Mouse (Mus musculus) intestine, embryonic 15.5 days (tissue): Measurements from ENCODE around the gene Gm26920. TPM values are rescaled to one million over a fixed set of nuclear protein-coding genes. Genes with fewer than 3 reads are reported as not detected.

ENCODE experiments used
- ATAC-seq: fragments of 200-750 bp; cut with Nextera tagmentation; 2 replicates; pipeline ENCODE4 v1.8.0; 2017; ENCODE audit warnings: moderate TSS enrichment, moderate library complexity
- H3K27ac ChIP-seq: fragments of 300-500 bp; sonication (generic); 2 replicates; pipeline ENCODE4 v1.5.1; 2015; ENCODE audit warnings: mild to moderate bottlenecking, inconsistent platforms
- H3K27me3 ChIP-seq: fragments of 300-500 bp; sonication (generic); replicated peaks from 2 replicates; pipeline ENCODE4 v1.6.1; 2015; ENCODE audit warnings: inconsistent platforms
- H3K36me3 ChIP-seq: fragments of 300-500 bp; sonication (generic); 2 replicates; pipeline ENCODE4 v1.6.1; 2015; ENCODE audit warnings: inconsistent platforms
- H3K4me1 ChIP-seq: fragments of 300-500 bp; sonication (generic); replicated peaks from 2 replicates; pipeline ENCODE4 v1.6.1; 2015; ENCODE audit warnings: inconsistent platforms
- H3K4me2 ChIP-seq: fragments of 300-500 bp; sonication (generic); replicated peaks from 2 replicates; pipeline ENCODE4 v1.6.1; 2015; ENCODE audit warnings: mild to moderate bottlenecking, inconsistent platforms
- H3K4me3 ChIP-seq: fragments of 300-500 bp; sonication (generic); replicated peaks from 2 replicates; pipeline ENCODE4 v1.5.1; 2015; ENCODE audit warnings: inconsistent platforms
- H3K9ac ChIP-seq: fragments of 300-500 bp; sonication (generic); 2 replicates; pipeline ENCODE4 v1.6.1; 2015; ENCODE audit warnings: inconsistent platforms
- H3K9me3 ChIP-seq: fragments of 300-500 bp; sonication (generic); 2 replicates; pipeline ENCODE4 v1.6.1; 2016; ENCODE audit warnings: inconsistent platforms
- WGBS: fragments of 180-500 bp; shearing (Covaris S2); methylation state at CpG from one replicate; pipeline ENCODE4 v1.1.7; 2015; 5-methylcytosine and 5-hydroxymethylcytosine counted together
- polyA plus RNA-seq: library from polyadenylated mRNA; unstranded; fragments of >200 nt; fragmentation: Nextera tagmentation; extraction: Ambion mirVana; gene quantifications from 2 replicates; pipeline ENCODE4 v1.2.1, GENCODE M21; 2015

Gene Gm26920
- polyA plus RNA-seq, 1 experiment from 2014 or later: 1.2 TPM

DNA sequence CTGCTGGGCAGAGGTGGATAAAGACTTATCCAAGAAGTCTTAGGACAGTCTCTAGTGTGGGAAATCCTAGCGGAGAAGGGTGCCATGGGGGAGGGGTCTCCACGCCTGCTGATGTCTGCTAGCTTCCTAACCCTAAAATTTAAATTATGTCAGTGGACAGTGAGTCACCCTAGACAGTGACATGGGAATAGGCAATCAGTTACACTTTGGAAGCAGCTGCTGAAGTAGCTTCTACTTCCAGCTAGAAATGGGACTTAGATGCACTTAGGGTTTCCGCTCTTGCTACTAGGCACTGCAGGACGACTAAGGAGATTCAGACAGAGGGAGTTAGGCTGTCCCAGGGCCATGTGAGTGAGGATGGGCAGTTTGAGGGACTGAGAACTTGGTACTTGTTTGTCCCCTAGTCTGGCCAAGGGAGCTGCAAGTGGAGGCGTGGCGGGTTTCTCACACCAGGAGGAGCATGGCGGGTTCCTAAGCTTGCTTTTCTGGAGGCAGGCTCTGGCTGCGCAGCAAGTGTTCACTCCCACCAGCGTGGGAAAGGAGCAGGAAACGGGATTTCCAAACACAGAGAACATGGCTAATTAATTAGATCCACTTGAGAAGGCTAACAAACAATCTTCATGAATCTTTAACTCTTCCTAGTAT lies 79.5 kb downstream of the Gm26920 start:
- ATAC-seq: 0 out of 2 replicates have a peak, but pooled peaks have one; percentile 26
- Histone ChIP-seq H3K36me3 (peaks cover 14% of the 10 kb centered on the region), H3K27ac (peak overlapping the region; percentile 37; the same call in 1 of the 2 replicates), H3K9me3 (no peaks in the 10 kb centered on the region), H3K4me2 (no peak overlapping the region), H3K27me3 (no peaks in the 10 kb centered on the region), H3K4me1 (peaks cover 21% of the 10 kb centered on the region), H3K4me3 (no peak overlapping the region), H3K9ac (no peak overlapping the region)
- 70% methylated on average over 10 of the region's 10 CpGs for WGBS

DNA sequence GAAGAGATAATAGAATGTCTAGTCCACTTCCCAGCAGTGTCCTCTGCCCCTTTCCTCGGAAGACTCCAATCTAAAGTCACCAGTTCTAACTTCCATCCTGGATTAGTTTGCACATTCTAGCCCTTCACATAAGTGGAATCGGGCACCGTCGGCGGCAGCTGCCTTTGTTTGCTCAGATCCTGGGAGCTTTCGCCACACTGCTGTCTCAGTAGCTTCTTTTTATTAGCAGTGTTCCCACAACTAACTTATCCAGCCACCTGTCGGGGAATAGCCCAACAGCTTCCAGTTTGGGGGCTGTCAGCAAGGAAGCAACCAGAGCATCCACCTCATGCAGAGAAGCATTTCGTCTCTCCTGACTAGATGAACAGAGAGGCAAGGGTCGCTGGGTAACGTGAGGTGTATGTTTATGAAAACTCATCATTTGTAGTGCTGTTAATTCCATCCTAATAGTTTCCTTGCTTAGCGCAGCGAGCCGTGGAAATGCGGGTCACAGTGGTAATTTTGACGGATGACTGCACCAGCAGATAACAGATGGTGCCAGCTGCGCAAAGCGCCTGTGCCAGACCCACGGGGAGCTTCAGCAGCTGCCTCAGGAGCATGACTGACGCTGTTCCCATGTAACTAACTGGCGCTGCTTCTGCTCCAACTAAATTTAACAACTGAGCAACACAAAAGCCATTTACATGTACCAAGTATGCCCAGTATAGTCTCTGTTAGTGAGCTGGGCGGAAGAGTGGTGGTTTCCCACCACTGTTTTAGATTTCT lies 80.7 kb downstream of the Gm26920 start:
- H3K9me3 ChIP-seq: no peaks in the 10 kb centered on the region
- peaks cover 10% of the 10 kb centered on the region; the same call in 1 of the 2 replicates for H3K36me3 ChIP-seq
- H3K4me1 ChIP-seq: peaks cover 21% of the 10 kb centered on the region
- ATAC-seq: 0 out of 2 replicates have a peak, but pooled peaks have one; percentile 34
- peak overlapping the region; percentile 19; the same call in 1 of the 2 replicates for H3K27ac ChIP-seq
- H3K4me3 ChIP-seq: no peak overlapping the region
- no peak overlapping the region for H3K9ac ChIP-seq
- WGBS: 56% methylated on average over 21 of the region's 21 CpGs
- no peaks in the 10 kb centered on the region for H3K27me3 ChIP-seq
- H3K4me2 ChIP-seq: no peak overlapping the region

- no peak overlapping the region for H3K9ac ChIP-seq
- 78% methylated on average over 6 of the region's 6 CpGs for WGBS
Observed at GRCm38 (mm10) chr7:30008020-30008690, 82.1 kb downstream of the Gm26920 start.

DNA sequence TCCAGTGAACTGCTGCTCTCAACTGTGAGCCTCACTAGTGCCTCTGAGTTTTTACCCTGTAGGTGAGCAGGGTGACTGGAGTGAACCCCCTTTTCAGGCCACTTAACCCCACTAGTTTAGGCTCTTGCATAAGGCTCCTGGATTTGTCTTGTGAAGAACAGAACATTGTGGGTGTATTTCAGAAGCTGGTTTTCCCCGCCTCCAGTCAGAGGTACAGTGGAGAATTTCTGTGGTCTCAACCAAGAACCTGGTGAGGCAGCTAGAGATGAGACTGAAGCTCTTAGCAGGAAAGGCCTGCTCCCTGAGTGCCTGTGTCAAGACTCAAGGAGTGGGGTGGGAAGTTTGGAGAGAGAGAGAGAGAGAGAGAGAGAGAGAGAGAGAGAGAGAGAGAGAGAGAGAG lies 82.6 kb downstream of the Gm26920 start:
- Histone ChIP-seq H3K4me3 (no peak overlapping the region), H3K9ac (no peak overlapping the region), H3K36me3 (peaks cover 4% of the 10 kb centered on the region; the same call in 1 of the 2 replicates), H3K4me2 (no peak overlapping the region), H3K9me3 (no peaks in the 10 kb centered on the region), H3K4me1 (peaks cover 21% of the 10 kb centered on the region), H3K27me3 (no peaks in the 10 kb centered on the region), H3K27ac (no peak overlapping the region)
- WGBS: 92% methylated on average over 1 of the region's 1 CpGs
- ATAC-seq: no peak

More at GRCm38 (mm10) chr7:30008020-30008690, 82.1 kb downstream of the Gm26920 start:
- peaks cover 21% of the 10 kb centered on the region for H3K4me1 ChIP-seq
- H3K27ac ChIP-seq: no peak overlapping the region
- H3K4me3 ChIP-seq: no peak overlapping the region
- H3K4me2 ChIP-seq: no peak overlapping the region
- H3K9me3 ChIP-seq: no peaks in the 10 kb centered on the region
- H3K27me3 ChIP-seq: no peaks in the 10 kb centered on the region
- no peak for ATAC-seq
- H3K36me3 ChIP-seq: 0 out of 2 replicates have a peak, but pooled peaks cover 4% of the 10 kb centered on the region

Other genes starting within 250 kb of the Gm26920 start
- gene Zfp940, start 236.7 kb downstream of the Gm26920 start, polyA plus RNA-seq: 3.3 and 4.0 TPM in 2 replicates
- 4.6 and 5.5 TPM in 2 replicates for gene Zfp420, start 230.4 kb downstream of the Gm26920 start, polyA plus RNA-seq
- gene Zfp27, start 183.8 kb downstream of the Gm26920 start, polyA plus RNA-seq: 7.3 and 7.4 TPM in 2 replicates
- gene Zfp383, start 182.2 kb downstream of the Gm26920 start, polyA plus RNA-seq: 2.6 and 3.6 TPM in 2 replicates
- gene Zfp74, start 136.3 kb downstream of the Gm26920 start, polyA plus RNA-seq: 6.6 and 7.8 TPM in 2 replicates
- gene Zfp568, start 106.5 kb downstream of the Gm26920 start, polyA plus RNA-seq: 15.1 and 15.5 TPM in 2 replicates
- gene Zfp14, start 39.0 kb downstream of the Gm26920 start, polyA plus RNA-seq: 2.7 and 2.9 TPM in 2 replicates
- 3.9 and 4.5 TPM in 2 replicates for gene Zfp82, start 17.5 kb downstream of the Gm26920 start, polyA plus RNA-seq
- gene Zfp566, start 117 bp upstream of the Gm26920 start, polyA plus RNA-seq: 6.0 and 6.1 TPM in 2 replicates
- 71.0 and 82.3 TPM in 2 replicates for gene Zfp260, start 4.4 kb upstream of the Gm26920 start, polyA plus RNA-seq
- 6.7 and 8.3 TPM in 2 replicates for gene Zfp382, start 31.5 kb upstream of the Gm26920 start, polyA plus RNA-seq
- 12.2 and 13.6 TPM in 2 replicates for gene Zfp146, start 79.3 kb upstream of the Gm26920 start, polyA plus RNA-seq
- gene Cox7a1, start 93.7 kb upstream of the Gm26920 start, polyA plus RNA-seq: 30.7 and 34.3 TPM in 2 replicates
- 83.7 and 101 TPM in 2 replicates for gene Capns1, start 108.4 kb upstream of the Gm26920 start, polyA plus RNA-seq
- gene Polr2i, start 141.5 kb upstream of the Gm26920 start, polyA plus RNA-seq: 115 and 116 TPM in 2 replicates
- gene Tbcb, start 141.9 kb upstream of the Gm26920 start, polyA plus RNA-seq: 136 and 148 TPM in 2 replicates
- gene Ovol3, start 145.3 kb upstream of the Gm26920 start, polyA plus RNA-seq: not detected in 2 replicates
- 0.34 and 0.56 TPM in 2 replicates for gene Thap8, start 189.7 kb upstream of the Gm26920 start, polyA plus RNA-seq
- 6.6 and 8.4 TPM in 2 replicates for gene Wdr62, start 190.0 kb upstream of the Gm26920 start, polyA plus RNA-seq
- 22.6 and 23.4 TPM in 2 replicates for gene Clip3, start 201.3 kb upstream of the Gm26920 start, polyA plus RNA-seq
- 63.9 and 68.5 TPM in 2 replicates for gene Alkbh6, start 218.3 kb upstream of the Gm26920 start, polyA plus RNA-seq
- gene Syne4, start 224.4 kb upstream of the Gm26920 start, polyA plus RNA-seq: 47.7 and 65.3 TPM in 2 replicates
- 1.8 TPM in 1 of 2 replicates, not detected in the other for gene E130208F15Rik, start 231.3 kb upstream of the Gm26920 start, polyA plus RNA-seq
- gene Sdhaf1, start 233.5 kb upstream of the Gm26920 start, polyA plus RNA-seq: 15.5 and 18.0 TPM in 2 replicates